Mouse (Mus musculus) C2C12 (cell line): ENCODE results near the gene Fkbp15.

Source experiments
- CEBPB ChIP-seq: IDR thresholded peaks from one replicate; pipeline ENCODE4 v1.6.1; 2011; ENCODE audit warnings: low read depth, mild to moderate bottlenecking, control low read depth, moderate library complexity
- CTCF ChIP-seq: IDR thresholded peaks from one replicate; pipeline ENCODE4 v1.5.1; 2011; ENCODE audit not compliant: control insufficient read depth, insufficient read depth, insufficient read length
- MAX ChIP-seq: IDR thresholded peaks from one replicate; pipeline ENCODE4 v1.6.1; 2011; ENCODE audit warnings: mild to moderate bottlenecking, control low read depth
- MYOD1 ChIP-seq: IDR thresholded peaks from one replicate; pipeline ENCODE4 v1.6.1; 2011; ENCODE audit warnings: low read depth; ENCODE audit not compliant: control insufficient read depth, insufficient read length
- MYOG ChIP-seq: IDR thresholded peaks from one replicate; pipeline ENCODE4 v1.6.1; 2011; ENCODE audit not compliant: control insufficient read depth, insufficient read length; ENCODE audit errors: extremely low read depth
- USF1 ChIP-seq: IDR thresholded peaks from one replicate; pipeline ENCODE4 v1.6.1; 2011; ENCODE audit warnings: low read depth, mild to moderate bottlenecking, control low read depth, moderate library complexity

DNA sequence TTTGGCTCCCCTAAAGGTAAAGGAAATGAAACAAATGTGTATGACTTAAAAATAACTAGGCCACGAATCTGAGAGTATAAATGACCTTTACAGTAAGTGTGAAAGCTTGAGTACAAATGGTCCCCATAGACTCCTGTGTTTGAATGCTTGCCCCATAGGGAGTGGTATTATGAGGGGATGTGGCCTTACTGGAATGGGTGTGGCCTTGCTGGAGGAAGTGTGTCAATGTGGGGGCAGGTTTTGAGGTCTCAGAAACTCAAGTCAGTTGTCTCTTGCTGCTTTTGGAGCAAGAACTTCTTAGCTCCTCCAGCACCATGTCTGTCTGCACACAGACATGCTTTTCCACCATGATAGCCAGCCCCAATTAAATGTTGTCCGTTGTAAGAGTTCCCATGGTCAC, 43.9 kb downstream of the Fkbp15 start:
- TF ChIP-seq CTCF, result no peak
- TF ChIP-seq MYOD1, result no peak
- no peak for TF ChIP-seq USF1
- TF ChIP-seq MAX, result no peak
- no peak for TF ChIP-seq MYOG
- TF ChIP-seq CEBPB, result no peak
